Mouse (Mus musculus): ENCODE measurements around the gene Tnfsf13.

GRCm38 (mm10) chr11:69697396-69697795 is 11.8 kb upstream of the Tnfsf13 start:
- no peak for TF ChIP-seq POLR2A (IDR thresholded peaks at IDR 0.05; ENCODE audit: borderline replicate concordance, low read depth, low read length)
- TF ChIP-seq CTCF (IDR thresholded peaks at IDR 0.05; ENCODE audit: low read depth, low read length): no peak

All from bone marrow macrophage, adult 2 months (primary cell).